Mouse (Mus musculus) intestine, embryonic 14.5 days (tissue): ENCODE data around the gene Bbs9. TPM values are rescaled to one million over a fixed set of nuclear protein-coding genes. Genes with fewer than 3 reads are reported as not detected.

Experiments
- ATAC-seq: fragments of 200-750 bp; cut with Nextera tagmentation; replicated peaks from 2 replicates; pipeline ENCODE4 v1.8.0; 2017; ENCODE audit warnings: low read depth, moderate number of reproducible peaks, moderate TSS enrichment, moderate library complexity; ENCODE audit not compliant: low FRiP score, low TSS enrichment
- DNase-seq: peaks from one replicate; pipeline ENCODE4 v3.0.0-alpha.2; 2018; ENCODE audit warnings: low spot score
- H3K27ac ChIP-seq: fragments of 300-500 bp; sonication (generic); 2 replicates; pipeline ENCODE4 v1.5.1; 2014; ENCODE audit warnings: low read depth, mild to moderate bottlenecking, control low read depth
- H3K27me3 ChIP-seq: fragments of 300-500 bp; sonication (generic); replicated peaks from 2 replicates; pipeline ENCODE4 v1.6.1; 2014; ENCODE audit warnings: low read length, control low read depth; ENCODE audit not compliant: control insufficient read depth, insufficient read depth
- H3K36me3 ChIP-seq: fragments of 300-500 bp; sonication (generic); 2 replicates; pipeline ENCODE4 v1.6.1; 2014; ENCODE audit warnings: low read length, control low read depth; ENCODE audit not compliant: control insufficient read depth, insufficient read depth
- H3K4me1 ChIP-seq: fragments of 300-500 bp; sonication (generic); replicated peaks from 2 replicates; pipeline ENCODE4 v1.6.1; 2014; ENCODE audit warnings: low read length, control low read depth, mixed read lengths; ENCODE audit not compliant: control insufficient read depth, insufficient read depth
- H3K4me2 ChIP-seq: fragments of 300-500 bp; sonication (generic); 2 replicates; pipeline ENCODE4 v1.6.1; 2014; ENCODE audit warnings: low read length
- H3K4me3 ChIP-seq: fragments of 300-500 bp; sonication (generic); 2 replicates; pipeline ENCODE4 v1.5.1; 2014; ENCODE audit warnings: low read depth, low read length, control low read depth, mixed read lengths
- H3K9ac ChIP-seq: fragments of 300-500 bp; sonication (generic); 2 replicates; pipeline ENCODE4 v1.6.1; 2014; ENCODE audit warnings: mild to moderate bottlenecking, low read length
- H3K9me3 ChIP-seq: fragments of 300-500 bp; sonication (generic); 2 replicates; pipeline ENCODE4 v1.6.1; 2016; ENCODE audit warnings: low read length, control low read depth; ENCODE audit not compliant: control insufficient read depth
- WGBS: fragments of 180-500 bp; shearing (Covaris S2); extraction: QIAGEN DNeasy Blood & Tissue Kit; methylation state at CpG from one replicate; pipeline ENCODE4 v1.1.7; 2014; 5-methylcytosine and 5-hydroxymethylcytosine counted together
- polyA plus RNA-seq: library from polyadenylated mRNA; unstranded; fragments of >200 nt; fragmentation: Nextera tagmentation; extraction: Ambion mirVana; gene quantifications from 2 replicates; pipeline ENCODE4 v1.2.1, GENCODE M21; 2014

The Bbs9 gene
- polyA plus RNA-seq, 1 experiment from 2014 or later, result 14.2 TPM

GRCm38 (mm10) chr9:22478946-22479345 lies 3.4 kb downstream of the Bbs9 start:
- Histone ChIP-seq H3K36me3 (no peaks in the 10 kb centered on the region), H3K27ac (no peak overlapping the region), H3K4me3 (no peak overlapping the region), H3K9ac (no peak overlapping the region), H3K4me2 (no peak overlapping the region), H3K4me1 (peaks cover 7% of the 10 kb centered on the region), H3K9me3 (no peaks in the 10 kb centered on the region), H3K27me3 (no peaks in the 10 kb centered on the region)
- 93% methylated on average over 8 of the region's 8 CpGs for WGBS
- no peak for ATAC-seq
- DNase-seq, result no peak

DNA sequence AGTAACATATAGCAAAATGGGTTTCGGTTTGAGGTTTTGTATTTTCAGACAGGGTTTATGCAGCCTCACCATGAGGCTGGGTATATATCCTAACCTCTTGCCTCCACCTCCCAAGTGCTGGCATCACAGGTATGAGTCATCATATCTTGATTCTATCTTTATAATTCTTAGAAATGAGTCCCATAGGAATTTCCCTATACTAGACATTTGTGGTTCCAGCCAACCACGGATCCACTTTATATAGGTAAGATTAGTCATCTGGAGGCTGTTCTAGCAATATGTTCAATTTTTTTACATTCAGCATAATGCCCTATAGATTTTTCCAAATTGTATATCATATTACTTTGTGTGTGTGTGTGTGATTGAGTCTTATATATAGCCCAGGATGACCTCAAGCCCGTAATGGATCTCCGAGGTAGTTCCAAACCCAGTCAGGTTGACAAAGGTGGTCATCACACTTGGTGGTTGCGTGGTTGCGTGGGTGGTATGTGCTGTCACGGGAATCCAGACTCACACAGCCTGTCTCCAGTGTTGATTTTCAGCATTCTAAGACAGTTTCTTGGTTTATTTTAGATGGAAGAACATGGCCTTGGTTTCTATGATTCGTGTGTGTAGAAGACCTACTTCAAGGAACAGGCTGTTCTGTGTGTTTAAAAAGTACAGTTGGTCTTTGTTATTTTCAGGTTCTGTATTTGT lies 8.5 kb downstream of the Bbs9 start:
- Histone ChIP-seq H3K4me3 (no peak overlapping the region), H3K4me1 (no peaks in the 10 kb centered on the region), H3K9me3 (no peaks in the 10 kb centered on the region), H3K4me2 (no peak overlapping the region), H3K27me3 (no peaks in the 10 kb centered on the region), H3K27ac (no peak overlapping the region), H3K36me3 (no peaks in the 10 kb centered on the region), H3K9ac (no peak overlapping the region)
- DNase-seq, result no peak
- no peak for ATAC-seq
- 95% methylated on average over 8 of the region's 8 CpGs for WGBS

DNA sequence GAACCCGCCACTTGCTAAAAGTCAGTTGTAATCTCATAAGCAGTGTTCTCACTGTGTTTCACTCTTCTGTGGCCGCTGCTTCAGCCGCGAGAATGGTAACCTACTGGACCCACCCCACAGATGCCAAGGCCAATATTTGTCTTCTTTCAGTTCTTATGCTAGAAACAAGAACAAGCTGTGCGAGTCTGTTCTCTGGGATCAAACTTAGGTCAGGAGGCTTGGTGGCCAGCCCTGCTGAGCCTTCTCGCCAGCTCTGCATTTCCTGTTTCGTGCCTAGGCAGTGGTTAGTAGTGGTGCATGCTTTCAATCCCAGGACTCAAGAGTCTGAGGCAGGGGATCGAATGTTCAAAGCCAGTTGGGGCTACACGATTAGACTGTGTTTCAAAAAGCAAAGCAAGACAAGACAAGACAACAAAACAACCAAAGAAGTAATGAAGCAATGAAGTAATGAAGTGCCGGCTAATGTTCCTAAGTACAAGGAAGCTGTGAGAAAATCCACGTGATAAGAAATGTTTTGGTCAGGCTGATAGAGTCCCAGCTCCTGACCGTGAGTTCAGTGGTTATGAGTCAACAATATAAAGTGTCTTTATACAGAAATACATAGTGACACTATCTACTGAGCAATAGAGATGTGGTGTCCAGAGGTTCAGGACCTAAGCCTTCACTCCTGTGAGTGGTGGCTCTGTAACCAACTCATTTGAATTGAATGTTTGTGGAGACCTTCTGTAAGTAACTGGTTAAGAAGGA lies 9.2 kb downstream of the Bbs9 start:
- Histone ChIP-seq H3K4me3 (no peak overlapping the region), H3K27ac (no peak overlapping the region), H3K9ac (no peak overlapping the region), H3K27me3 (no peaks in the 10 kb centered on the region), H3K4me1 (no peaks in the 10 kb centered on the region), H3K4me2 (no peak overlapping the region), H3K36me3 (no peaks in the 10 kb centered on the region), H3K9me3 (no peaks in the 10 kb centered on the region)
- 88% methylated on average over 12 of the region's 12 CpGs for WGBS
- no peak for ATAC-seq
- no peak for DNase-seq

GRCm38 (mm10) chr9:22486211-22486610 lies 10.7 kb downstream of the Bbs9 start:
- Histone ChIP-seq H3K4me3 (no peak overlapping the region), H3K36me3 (no peaks in the 10 kb centered on the region), H3K9ac (no peak overlapping the region), H3K27ac (no peak overlapping the region), H3K4me1 (no peaks in the 10 kb centered on the region), H3K4me2 (no peak overlapping the region), H3K27me3 (no peaks in the 10 kb centered on the region), H3K9me3 (no peaks in the 10 kb centered on the region)
- DNase-seq, result no peak
- WGBS, result 93% methylated on average over 7 of the region's 7 CpGs
- ATAC-seq, result no peak

GRCm38 (mm10) chr9:22488963-22489362 lies 13.4 kb downstream of the Bbs9 start:
- H3K4me2 ChIP-seq, result no peak overlapping the region
- no peaks in the 10 kb centered on the region for H3K9me3 ChIP-seq
- 54% methylated on average over 9 of the region's 9 CpGs for WGBS
- no peak overlapping the region for H3K9ac ChIP-seq
- no peaks in the 10 kb centered on the region for H3K36me3 ChIP-seq
- no peak overlapping the region for H3K27ac ChIP-seq
- H3K4me1 ChIP-seq, result no peaks in the 10 kb centered on the region
- no peaks in the 10 kb centered on the region for H3K27me3 ChIP-seq
- no peak overlapping the region for H3K4me3 ChIP-seq
- no peak for ATAC-seq
- DNase-seq, result no peak

DNA sequence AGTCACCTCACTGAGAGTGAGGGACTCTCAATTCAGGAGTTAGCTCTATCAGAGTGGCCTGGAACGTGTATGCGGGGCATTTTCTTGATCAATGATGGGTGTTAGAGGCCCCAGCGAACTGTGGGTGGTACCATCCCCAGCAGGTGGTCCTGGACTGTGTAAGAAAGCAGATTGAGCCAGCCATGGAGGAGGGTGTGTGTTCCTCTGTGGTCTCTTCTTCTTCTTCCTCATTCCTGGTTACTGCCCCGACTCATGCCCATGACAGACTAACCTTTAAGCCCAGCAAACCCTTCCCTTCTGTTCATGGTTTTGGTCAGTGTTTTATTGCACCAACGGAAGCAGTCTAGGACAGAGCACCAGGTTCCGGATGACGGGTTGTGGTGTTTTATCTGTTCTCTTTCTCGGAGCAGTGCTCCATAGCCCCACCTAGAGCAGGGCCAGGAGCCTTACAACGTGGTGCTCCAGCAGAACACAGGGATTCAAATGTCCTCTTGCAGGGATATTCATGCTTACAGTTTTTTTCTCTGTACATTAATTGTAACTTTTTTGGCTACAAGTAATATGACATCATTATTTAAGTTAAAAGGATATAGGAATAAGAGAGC lies 18.8 kb downstream of the Bbs9 start:
- Histone ChIP-seq H3K27me3 (no peaks in the 10 kb centered on the region), H3K27ac (no peak overlapping the region), H3K4me2 (no peak overlapping the region), H3K36me3 (no peaks in the 10 kb centered on the region), H3K9ac (no peak overlapping the region), H3K4me1 (no peaks in the 10 kb centered on the region), H3K9me3 (0 out of 2 replicates have a peak, but pooled peaks cover 3% of the 10 kb centered on the region), H3K4me3 (no peak overlapping the region)
- DNase-seq (no peak), ATAC-seq (no peak)
- 86% methylated on average over 9 of the region's 9 CpGs for WGBS

GRCm38 (mm10) chr9:22495133-22495532 lies 19.6 kb downstream of the Bbs9 start:
- H3K27ac ChIP-seq, result no peak overlapping the region
- 89% methylated on average over 2 of the region's 2 CpGs for WGBS
- ATAC-seq, result no peak
- no peaks in the 10 kb centered on the region for H3K27me3 ChIP-seq
- H3K4me3 ChIP-seq, result no peak overlapping the region
- no peaks in the 10 kb centered on the region for H3K4me1 ChIP-seq
- no peaks in the 10 kb centered on the region for H3K36me3 ChIP-seq
- H3K4me2 ChIP-seq, result no peak overlapping the region
- no peak overlapping the region for H3K9ac ChIP-seq
- no peak for DNase-seq
- 0 out of 2 replicates have a peak, but pooled peaks cover 3% of the 10 kb centered on the region for H3K9me3 ChIP-seq

DNA sequence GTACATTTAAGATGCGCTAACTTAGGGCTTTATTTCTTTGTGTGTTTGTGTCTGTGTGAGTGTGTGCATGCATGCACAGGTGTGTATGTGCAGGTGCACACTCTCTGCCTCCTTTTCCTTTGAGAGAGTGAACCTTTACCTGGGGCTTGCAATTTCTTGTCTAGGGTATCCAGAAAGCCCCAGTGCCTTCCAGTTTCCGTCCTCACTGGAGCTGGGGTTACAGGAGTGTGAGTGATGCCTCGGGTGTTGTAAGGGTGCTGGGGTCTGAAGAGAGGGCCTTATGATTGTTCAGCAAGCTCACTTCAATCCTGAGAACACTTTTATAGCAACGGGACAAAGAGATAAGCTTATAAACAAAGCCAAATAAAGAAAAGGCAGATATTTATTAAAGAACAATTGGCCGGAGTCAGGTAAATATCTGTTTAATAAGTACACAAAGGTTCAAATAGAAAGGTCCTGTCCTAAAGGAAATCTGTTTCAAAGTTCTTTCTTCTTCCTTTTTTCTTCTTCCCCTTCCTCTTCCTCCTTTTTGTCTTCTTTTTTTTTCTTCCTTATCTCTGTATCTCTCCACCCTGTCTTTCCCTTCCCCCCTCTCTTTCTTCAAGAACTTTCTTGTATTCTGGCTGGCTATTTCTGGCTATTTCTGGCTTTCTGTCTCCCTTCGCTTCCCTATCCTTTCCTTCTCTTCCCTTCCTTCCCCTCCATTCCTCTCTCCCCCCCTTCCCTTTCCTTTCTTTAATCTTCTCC lies 21.7 kb downstream of the Bbs9 start:
- H3K4me2 ChIP-seq, result no peak overlapping the region
- no peak for DNase-seq
- WGBS, result 80% methylated on average over 6 of the region's 6 CpGs
- H3K4me3 ChIP-seq, result no peak overlapping the region
- H3K9me3 ChIP-seq, result 0 out of 2 replicates have a peak, but pooled peaks cover 3% of the 10 kb centered on the region
- no peaks in the 10 kb centered on the region for H3K36me3 ChIP-seq
- H3K4me1 ChIP-seq, result no peaks in the 10 kb centered on the region
- no peak for ATAC-seq
- no peak overlapping the region for H3K9ac ChIP-seq
- H3K27ac ChIP-seq, result no peak overlapping the region
- H3K27me3 ChIP-seq, result no peaks in the 10 kb centered on the region
